Mouse (Mus musculus) inflammation-experienced regulatory T-cells, adult 6 months (primary cell): ENCODE measurements around the gene Rtn4rl1. TPM values are rescaled to one million over a fixed set of nuclear protein-coding genes. Genes with fewer than 3 reads are reported as not detected.
A peak's percentile ranks its signal among the peaks of the same experiment; 100 is the strongest.

ENCODE experiments used
- ATAC-seq: one replicate; pipeline ENCODE4 v1.8.0; 2017
- polyA plus RNA-seq, 3 experiments: library from polyadenylated mRNA; unstranded; fragments of 100-300 nt; shearing (Covaris generic); gene quantifications; one replicate each; pipeline ENCODE4 v1.2.1; 2017

The Rtn4rl1 gene
- polyA plus RNA-seq, 3 experiments from 2014 or later = 1.3 to 2.5 (median 2.2) TPM

GRCm38 (mm10) chr11:75254252-75254912 lies 60.8 kb downstream of the Rtn4rl1 start:
- peak; percentile 50 for ATAC-seq

GRCm38 (mm10) chr11:75255330-75255729 lies 61.7 kb downstream of the Rtn4rl1 start:
- no peak for ATAC-seq

- no peak for ATAC-seq
Observed at GRCm38 (mm10) chr11:75257056-75257648, 63.6 kb downstream of the Rtn4rl1 start.

GRCm38 (mm10) chr11:75259416-75259815 lies 65.8 kb downstream of the Rtn4rl1 start:
- no peak for ATAC-seq

- ATAC-seq = no peak
Observed at GRCm38 (mm10) chr11:75259996-75260561, 66.5 kb downstream of the Rtn4rl1 start.

DNA sequence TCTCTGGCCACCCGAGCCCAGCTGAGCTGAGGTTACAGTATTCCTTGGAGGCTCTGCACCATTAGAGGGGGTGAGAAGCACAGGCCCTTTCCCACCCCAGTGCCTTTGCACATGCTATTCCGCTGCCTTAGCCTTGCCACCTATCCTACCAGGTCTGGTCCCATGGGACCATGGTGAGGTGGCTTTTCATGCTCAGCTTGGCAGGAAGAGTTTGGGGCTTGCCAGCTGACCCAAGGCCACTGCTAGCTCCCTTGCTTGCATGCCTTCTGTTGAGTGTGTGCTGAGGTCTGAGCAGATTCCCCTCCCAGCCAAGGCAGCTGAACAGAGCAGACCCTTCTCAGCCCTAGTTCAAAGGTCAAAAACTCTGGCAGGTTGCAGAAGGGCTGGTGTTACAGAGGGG lies 67.4 kb downstream of the Rtn4rl1 start:
- no peak for ATAC-seq

DNA sequence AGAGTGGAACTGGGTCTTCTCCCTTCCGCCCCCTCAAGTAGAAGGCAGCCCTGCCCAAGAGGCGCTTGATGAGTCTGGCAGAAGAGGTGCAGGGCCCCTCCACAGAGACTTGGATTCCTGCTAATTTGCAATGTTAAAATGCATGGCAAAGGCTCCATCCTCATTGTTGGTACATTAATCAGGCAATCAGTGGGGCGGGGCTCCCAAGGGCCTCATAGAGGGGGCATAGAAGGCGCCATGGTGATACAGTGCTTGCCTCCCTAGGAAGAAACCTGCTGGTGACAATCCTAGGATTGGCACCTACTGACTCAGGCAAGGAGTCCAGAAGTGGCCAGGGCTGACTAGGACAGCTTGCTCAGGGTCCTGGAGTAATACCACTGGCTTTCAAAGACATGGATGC lies 68.1 kb downstream of the Rtn4rl1 start:
- ATAC-seq = no peak

DNA sequence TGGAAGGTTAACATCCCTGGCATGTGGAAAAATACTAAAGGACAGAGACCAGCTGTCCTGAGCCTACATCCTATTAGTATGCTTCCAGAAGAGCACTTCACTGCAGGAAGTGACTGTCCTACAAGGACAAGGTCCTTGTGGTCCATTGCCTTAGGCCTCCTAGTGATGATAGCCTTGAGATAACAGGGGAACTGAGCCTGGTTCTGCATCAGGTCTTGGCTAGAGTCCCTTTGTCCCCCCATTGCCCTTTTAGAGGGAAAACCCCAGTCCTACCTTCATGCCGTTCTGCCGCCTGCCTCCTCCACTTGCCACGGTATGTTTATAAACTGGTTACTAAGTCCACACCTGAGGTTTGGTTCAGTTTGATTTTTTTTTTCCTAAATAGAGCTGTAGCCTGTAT lies 68.6 kb downstream of the Rtn4rl1 start:
- ATAC-seq = no peak

DNA sequence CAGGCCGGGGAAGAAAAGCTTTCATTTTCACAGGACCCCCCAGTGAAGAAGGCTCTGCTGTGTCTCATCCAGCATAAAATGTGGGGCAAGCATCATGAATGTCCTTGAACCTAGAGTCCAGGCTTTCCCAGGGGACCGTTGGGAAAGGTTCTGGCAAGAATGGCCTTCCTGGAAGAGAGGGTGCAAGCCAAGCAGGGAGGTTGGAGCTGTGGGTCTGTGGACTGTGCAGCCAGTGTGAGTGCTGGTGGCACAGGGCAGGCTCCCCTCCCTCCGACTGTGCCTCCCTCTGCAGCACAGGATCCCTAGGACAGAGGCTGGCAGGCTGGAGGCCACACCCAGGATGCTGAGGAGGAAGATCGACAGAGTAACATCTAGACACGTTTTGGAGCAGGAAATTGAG lies 69.2 kb downstream of the Rtn4rl1 start:
- no peak for ATAC-seq

GRCm38 (mm10) chr11:75263274-75263963 lies 69.8 kb downstream of the Rtn4rl1 start:
- ATAC-seq = no peak

- ATAC-seq = no peak
Observed at GRCm38 (mm10) chr11:75263964-75264312, 70.4 kb downstream of the Rtn4rl1 start.

DNA sequence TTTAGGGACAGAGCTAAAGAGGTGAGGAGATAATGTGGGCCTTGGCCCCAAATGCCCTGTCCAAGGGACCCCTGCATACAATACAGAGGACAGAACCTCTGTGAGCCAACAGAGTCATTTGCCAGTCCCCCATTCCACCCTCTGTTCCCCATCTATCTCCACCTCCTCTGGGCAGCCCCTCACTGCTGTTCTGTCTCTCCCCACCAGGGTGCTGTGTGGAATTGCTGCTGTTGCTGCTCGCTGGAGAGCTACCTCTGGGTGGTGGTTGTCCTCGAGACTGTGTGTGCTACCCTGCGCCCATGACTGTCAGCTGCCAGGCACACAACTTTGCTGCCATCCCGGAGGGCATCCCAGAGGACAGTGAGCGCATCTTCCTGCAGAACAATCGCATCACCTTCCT lies 71.0 kb downstream of the Rtn4rl1 start:
- ATAC-seq = no peak

DNA sequence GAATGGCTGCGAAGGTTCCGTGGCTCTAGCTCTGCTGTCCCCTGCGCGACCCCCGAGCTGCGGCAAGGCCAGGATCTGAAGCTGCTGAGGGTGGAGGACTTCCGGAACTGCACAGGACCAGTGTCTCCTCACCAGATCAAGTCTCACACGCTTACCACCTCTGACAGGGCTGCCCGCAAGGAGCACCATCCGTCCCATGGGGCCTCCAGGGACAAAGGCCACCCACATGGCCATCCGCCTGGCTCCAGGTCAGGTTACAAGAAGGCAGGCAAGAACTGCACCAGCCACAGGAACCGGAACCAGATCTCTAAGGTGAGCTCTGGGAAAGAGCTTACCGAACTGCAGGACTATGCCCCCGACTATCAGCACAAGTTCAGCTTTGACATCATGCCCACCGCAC lies 72.0 kb downstream of the Rtn4rl1 start:
- ATAC-seq = no peak

- ATAC-seq = no peak
Observed at GRCm38 (mm10) chr11:75267826-75268281, 74.3 kb downstream of the Rtn4rl1 start.

- no peak for ATAC-seq
Observed at GRCm38 (mm10) chr11:75268492-75268891, 74.9 kb downstream of the Rtn4rl1 start.

DNA sequence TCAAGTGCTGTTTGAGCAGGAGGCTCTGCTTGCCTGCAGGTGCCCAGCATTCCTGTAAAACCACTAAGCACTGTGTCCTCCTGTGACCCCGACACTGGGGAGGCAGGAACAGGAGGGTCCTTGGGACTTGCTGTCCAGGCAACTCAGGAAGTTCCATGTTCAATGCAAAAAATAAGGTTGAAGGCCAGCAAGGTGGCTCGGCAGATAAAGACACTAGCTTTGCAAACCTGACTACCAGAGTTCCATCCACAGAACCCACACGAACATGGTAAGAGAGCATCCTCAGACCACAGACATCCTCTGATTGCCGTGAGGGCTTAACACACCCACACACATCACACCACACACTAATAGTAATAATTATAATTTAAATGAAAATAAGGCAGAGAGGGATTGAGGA lies 75.6 kb downstream of the Rtn4rl1 start:
- ATAC-seq = no peak

- no peak for ATAC-seq
Observed at GRCm38 (mm10) chr11:75270276-75270984, 76.8 kb downstream of the Rtn4rl1 start.

DNA sequence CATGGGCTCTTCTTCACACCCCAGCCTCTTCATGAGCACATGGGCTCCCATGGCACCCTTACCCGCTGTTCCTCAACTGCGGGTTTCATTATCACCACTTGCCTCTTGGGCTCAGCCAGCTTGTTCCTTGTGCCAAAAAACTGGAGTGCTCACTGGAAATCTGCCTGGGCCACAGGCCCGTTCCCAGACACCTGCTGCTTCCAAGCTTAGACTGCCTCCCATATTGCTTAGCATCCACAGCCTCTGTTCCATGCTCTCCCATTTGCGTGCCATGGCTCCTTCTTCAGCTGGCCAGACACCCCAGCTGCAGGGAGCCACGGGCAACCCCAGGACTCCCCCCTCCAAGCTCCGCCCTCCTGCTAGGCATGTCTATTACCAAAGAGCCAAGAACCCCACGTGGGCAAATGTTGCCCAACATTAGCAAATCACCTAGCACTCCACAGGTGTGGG lies 77.4 kb downstream of the Rtn4rl1 start:
- ATAC-seq = no peak

- ATAC-seq = no peak
Observed at GRCm38 (mm10) chr11:75273466-75273865, 79.9 kb downstream of the Rtn4rl1 start.

DNA sequence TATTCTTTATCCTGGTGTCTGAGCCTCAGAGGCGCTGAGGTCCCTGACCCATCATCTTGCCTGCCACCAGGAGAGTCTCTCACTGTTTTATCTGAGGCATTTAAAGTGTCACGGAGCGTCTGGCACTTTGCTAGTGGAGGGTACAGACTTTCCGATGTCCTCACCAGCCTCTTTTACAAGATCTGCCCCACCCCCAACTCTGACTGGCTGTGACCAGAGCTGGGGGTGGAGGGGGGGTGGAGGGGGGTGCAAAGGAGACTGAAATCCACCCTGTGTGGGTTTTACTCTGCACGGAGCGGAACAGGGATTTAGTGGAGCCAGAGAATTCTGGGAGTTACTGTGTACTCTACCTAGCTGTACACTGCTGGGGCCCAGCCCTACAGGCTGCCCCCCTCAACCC lies 81.5 kb downstream of the Rtn4rl1 start:
- ATAC-seq = no peak

- no peak for ATAC-seq
Observed at GRCm38 (mm10) chr11:75278115-75278514, 84.5 kb downstream of the Rtn4rl1 start.

- ATAC-seq = no peak
Observed at GRCm38 (mm10) chr11:75279013-75279341, 85.4 kb downstream of the Rtn4rl1 start.
